Mouse (Mus musculus): ENCODE measurements at regions not wholly inside any gene's neighbourhood (a gene's known extent, or its start where the extent isn't known, plus 50 kb on each side); places are given as distances from the start of the nearest gene placed in this dataset.

DNA sequence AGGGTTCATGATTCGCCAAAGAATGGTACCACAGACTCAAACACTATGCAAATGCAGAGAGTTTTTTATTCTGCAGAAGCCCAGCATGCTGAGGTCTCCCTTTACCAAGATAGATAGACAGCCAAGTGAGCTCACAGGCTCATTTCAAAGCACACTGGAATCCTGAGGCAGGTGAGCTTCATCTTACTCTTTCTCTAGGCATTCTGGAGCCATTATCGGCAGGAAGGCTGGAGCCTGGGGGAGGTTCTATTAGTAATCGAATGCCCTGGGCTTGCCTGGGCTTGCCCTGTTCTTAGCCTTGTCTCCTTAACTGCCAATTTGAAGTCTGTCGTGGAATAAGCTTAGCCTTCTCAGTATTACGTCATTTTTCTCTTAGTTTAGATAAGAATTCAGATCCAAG, 121.6 kb upstream of the Trim24 start:
- TF ChIP-seq POLR2A (IDR thresholded peaks at IDR 0.05; ENCODE audit: extremely low read depth, insufficient read depth, low read length) (no peak), CTCF (IDR thresholded peaks at IDR 0.05; ENCODE audit: low read depth, low read length) (no peak)

Data from liver, adult 2 months (tissue).